Mouse (Mus musculus): Measurements from ENCODE around the gene Vmn2r56. TPM values are rescaled to one million over a fixed set of nuclear protein-coding genes. Genes with fewer than 3 reads are reported as not detected.
"Not testable (repeated sequence)": the region's sequence is repeated elsewhere in the genome, so short reads cannot be mapped to it uniquely, and the experiment has no call there.

Vmn2r56 gene
- not detected for total RNA-seq (2021)
- long read RNA-seq, experiment 1 = 0 reads
- long read RNA-seq, experiment 2 = 0 reads

DNA sequence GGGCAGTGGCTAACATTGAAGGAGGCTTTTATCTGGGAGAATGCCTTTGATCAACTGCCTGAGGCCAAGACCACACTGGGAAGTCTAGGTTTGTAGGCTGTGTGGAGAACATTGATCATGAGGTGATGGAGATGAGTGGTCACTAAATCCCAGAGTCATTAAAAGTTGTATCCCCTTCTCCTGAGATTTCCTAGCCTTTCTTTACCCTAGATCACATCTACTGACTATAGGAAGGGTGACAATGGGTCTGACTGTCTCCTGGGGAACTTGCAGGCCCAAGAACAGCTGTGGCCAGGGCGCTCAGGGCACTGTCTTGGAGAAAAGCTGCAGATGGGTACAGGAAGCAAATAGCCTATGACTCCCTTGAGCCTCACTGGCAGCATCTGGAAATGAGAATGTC, at the start of gene Vmn2r56:
TSS of gene Vmn2r56 (minus strand) at position 101 of the 400 bp plus-strand sequence.
- intact Hi-C loops (cut with DNase I; ENCODE audit: low total_unique reads) = no loop called here

DNA sequence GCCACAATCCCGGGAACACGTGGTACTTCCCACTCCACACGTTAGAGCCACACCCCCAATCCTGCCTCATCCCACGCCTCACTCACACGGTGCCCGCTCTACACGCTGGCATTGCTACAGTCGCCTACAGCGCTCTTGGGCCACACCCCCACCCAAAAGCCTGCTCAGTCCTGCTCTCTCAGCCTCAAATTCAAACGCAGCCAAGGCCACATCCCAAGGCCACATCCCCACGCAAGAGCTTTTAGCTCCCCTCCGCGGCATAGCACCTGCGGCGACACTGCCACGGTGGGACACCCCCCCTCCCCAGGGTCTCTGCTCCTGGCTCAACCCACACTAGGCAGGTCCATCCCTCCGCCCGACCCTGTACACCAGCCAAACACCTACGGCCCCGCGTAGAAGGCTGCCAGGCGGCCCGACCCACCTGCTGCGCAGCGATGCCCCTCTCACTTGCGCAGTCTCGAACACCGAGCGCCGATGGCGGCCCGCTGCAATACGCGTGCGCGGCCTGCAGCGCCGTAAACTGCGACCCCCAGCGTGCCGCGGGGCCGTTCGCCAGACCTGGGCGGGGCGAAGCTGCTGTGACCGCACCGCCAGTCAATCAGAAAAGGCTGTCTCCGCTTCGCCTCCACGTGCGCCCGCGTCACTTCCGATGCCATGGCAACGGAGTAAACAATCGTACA, 45.5 kb upstream of the Vmn2r56 start:
- intact Hi-C loops (cut with DNase I; ENCODE audit: low total_unique reads) = no loop called here
- peak; percentile 80 for DNase-seq

More for the DNA sequence above, at the start of gene Vmn2r56:
- no peak for DNase-seq

DNA sequence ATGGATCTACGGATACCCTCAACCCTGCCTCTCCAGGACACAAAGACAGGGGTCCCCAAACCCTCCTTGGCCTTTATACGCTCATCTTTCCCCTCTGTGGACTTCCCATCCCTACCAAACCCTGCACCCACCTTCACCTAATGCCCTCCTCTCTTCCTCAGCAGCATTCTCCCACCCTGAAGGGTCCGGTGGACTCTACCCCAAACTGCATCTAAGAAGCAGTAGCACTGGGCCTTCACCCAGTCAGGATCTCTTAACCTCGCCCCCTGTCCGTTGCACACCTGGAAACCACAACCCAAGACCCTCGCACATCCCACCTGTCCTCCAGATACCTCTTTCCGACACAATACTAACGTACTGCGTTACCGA, 45.0 kb upstream of the Vmn2r56 start:
- intact Hi-C loops (cut with DNase I; ENCODE audit: low total_unique reads) = no loop called here
- no peak for DNase-seq

DNA sequence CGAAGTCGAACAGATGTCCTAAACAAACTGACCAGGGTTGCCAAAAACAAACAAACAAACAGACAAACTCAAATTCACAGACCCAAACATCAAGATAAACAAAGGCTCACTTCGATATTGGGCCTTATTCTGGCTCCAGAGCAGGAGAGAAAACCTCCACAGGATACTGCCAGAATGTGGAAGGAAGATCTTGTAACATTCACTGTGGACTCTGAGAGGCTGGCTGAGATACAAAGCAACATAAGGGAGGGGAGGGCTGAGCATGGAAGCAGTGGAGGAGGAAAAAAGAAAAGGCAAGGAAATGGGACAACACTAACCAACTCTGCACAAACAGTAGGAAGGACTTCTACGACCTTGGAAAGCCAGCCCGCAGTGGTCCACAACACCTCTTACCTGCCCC, 44.3 kb upstream of the Vmn2r56 start:
- intact Hi-C loops (cut with DNase I; ENCODE audit: low total_unique reads) = no loop called here
- no peak for DNase-seq

DNA sequence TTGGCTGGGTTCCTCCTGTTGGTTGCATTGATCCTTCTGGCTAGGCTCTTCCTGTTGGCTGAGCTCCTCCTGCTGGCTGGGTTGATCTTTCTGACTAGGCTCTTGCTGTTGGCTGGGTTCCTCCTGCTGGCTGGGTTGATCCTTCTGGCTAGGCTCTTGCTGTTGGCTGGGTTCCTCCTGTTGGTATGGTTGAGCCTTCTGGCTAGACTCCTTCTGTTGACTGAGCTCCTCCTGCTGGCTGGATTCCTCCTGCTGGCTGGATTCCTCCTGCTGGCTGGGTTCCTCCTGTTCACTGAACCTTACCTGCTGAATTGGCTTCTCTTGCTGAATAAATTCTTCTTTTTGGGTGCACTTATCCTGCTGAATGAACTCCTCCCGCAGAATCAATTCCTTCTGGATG, 39.8 kb upstream of the Vmn2r56 start:
- intact Hi-C loops (cut with DNase I; ENCODE audit: low total_unique reads) = no loop called here
- DNase-seq = peak; percentile 47

DNA sequence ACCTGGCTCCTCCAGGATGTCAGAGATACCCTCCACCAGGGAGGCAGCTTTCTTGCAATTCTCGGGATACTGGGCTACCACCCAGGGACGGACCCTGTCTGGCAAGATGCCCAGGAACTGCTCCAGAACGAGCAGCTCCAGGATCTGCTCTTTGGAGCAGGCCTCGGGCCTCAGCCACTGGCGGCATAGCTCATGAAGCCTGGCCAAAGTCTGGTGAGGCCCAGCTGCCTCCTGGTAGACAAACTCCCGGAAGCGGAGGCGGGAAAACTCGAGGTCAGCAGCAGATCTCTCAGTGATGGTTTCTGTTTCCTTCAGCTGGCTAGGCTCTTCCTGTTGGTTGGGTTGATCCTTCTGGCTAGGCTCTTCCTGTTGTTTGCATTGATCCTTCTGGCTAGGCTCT, 39.3 kb upstream of the Vmn2r56 start:
- intact Hi-C loops (cut with DNase I; ENCODE audit: low total_unique reads) = no loop called here
- DNase-seq = no peak

DNA sequence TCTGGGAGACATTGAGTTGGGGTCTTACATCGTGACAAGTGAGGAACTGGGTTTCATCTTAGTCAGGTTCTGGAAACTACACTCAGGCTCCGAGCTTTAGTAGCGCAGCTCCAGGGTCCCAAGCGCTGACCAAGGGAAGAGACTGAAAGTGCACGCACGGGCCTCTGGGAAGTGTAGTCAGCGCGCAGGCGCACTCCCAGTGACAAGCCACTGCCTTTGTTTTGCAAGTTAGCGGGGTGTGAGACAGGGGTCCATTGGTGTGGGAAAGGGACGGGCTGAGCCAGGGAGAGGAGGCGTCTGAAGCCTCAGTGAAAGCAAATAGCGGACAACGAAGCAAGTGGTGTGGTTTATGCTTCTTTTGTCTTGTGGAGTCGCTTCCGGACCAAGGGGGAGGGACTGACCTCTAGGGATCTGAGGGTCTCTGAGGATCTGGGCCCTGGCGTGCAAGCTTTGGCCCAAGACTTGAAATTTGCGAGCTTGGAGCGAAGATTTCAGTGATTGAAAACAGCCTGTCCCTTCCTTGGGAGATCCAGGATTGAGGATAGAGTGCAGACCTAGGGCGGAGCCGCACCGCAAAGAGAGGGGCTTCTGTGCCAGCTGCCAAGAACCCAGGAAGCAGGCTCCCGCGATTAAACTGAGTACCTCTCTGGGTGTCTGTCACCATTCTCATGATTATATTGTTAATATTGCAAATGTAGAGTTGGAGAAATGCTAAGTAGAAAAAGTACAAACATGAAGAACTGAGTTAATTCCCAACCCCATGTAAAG, 14.8 kb upstream of the Vmn2r56 start:
- intact Hi-C loops (cut with DNase I; ENCODE audit: low total_unique reads) = no loop called here
- DNase-seq = no peak

DNA sequence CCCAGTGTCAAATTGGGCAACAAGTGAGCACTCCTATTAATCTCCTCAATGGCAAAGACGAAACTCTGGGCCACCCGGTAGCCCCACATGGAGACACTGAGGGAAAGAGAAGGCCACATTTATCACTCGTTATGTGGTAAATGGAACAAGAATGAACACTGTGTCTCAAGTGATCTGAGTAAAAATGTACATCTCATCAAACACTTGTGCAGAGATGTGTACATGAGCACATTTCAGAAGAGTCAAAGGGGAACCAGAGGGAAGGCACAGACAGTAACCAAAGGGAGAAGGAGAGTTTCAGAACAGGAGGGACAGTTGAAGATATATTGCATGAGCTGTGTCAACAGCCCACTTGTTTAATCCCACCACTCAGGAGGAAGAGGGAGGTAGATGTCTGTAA, 49.9 kb downstream of the Vmn2r56 start, which contains the start of gene Vmn2r55:
TSS of gene Vmn2r55 (minus strand) at position 101 of the 400 bp plus-strand sequence.
- DNase-seq; intact Hi-C loops (cut with DNase I; ENCODE audit: low total_unique reads): not testable (repeated sequence)

DNA sequence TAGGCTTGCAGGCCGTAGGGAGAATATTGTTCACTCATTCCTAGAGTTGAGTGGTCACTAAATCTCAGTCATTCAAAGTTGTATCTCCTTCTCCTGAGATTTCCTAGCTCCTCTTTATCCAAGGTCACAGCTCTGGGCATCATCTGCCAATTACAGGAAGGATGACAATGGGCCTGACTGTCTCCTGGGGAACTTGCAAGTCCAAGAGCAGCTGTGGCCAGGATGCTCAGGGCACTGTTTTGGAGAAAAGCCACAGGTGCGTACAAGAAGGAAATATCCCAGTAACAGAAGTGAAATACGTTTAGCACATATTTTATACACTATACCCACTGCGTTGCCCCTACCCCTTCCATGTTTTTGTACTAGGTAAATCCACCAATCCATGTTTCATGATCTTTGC, 94.6 kb downstream of the Vmn2r56 start, which contains the start of gene Vmn2r54:
TSS of gene Vmn2r54 (minus strand) at position 101 of the 400 bp plus-strand sequence.
- DNase-seq; intact Hi-C loops (cut with DNase I; ENCODE audit: low total_unique reads): not testable (repeated sequence)

Other genes with a start within 250 kb of the Vmn2r56 start
- not detected for gene 2900092C05Rik, start 222.5 kb downstream of the Vmn2r56 start, total RNA-seq (2021)
- gene Vmn2r53, start 126.2 kb downstream of the Vmn2r56 start, total RNA-seq (2021) = under 1 TPM in 1 of 2 experiments, not detected in 1; under 0.01 TPM
- not detected for gene Vmn2r54, start 94.7 kb downstream of the Vmn2r56 start, total RNA-seq (2021)
- gene Vmn2r55, start 50.0 kb downstream of the Vmn2r56 start, total RNA-seq (2021) = not detected
- 1 to 10 TPM; 2.3 to 3.2 TPM for gene Zscan18, start 68.6 kb upstream of the Vmn2r56 start, total RNA-seq (2021)
- 1 to 10 TPM; 4.4 to 4.6 TPM for gene Zfp329, start 83.9 kb upstream of the Vmn2r56 start, total RNA-seq (2021)
- gene Zfp110, start 99.8 kb upstream of the Vmn2r56 start, total RNA-seq (2021) = 10 to 100 TPM in 1 of 2 experiments, 1 to 10 TPM in 1; 9.7 to 10.2 TPM
- gene Zfp128, start 146.2 kb upstream of the Vmn2r56 start, total RNA-seq (2021) = 1 to 10 TPM; 1.9 to 2.1 TPM
- gene Zscan22, start 162.8 kb upstream of the Vmn2r56 start, total RNA-seq (2021) = 1 to 10 TPM; 3.1 TPM
- 100 to 1,000 TPM; 667 to 730 TPM for gene Rps5, start 187.3 kb upstream of the Vmn2r56 start, total RNA-seq (2021)
- under 1 TPM; 0.25 to 0.27 TPM for gene Rnf225, start 192.4 kb upstream of the Vmn2r56 start, total RNA-seq (2021)
- gene Zfp324, start 230.8 kb upstream of the Vmn2r56 start, total RNA-seq (2021) = 1 to 10 TPM; 2.2 to 3.7 TPM
- 1 to 10 TPM; 2.7 to 2.9 TPM for gene Zfp446, start 242.8 kb upstream of the Vmn2r56 start, total RNA-seq (2021)

Data from gastrocnemius, postnatal 14 days (tissue).